Mouse (Mus musculus) limb, embryonic 10.5 days (tissue): ENCODE data around the gene Slc38a9. TPM values are rescaled to one million over a fixed set of nuclear protein-coding genes. Genes with fewer than 3 reads are reported as not detected.

Experiments
- DNase-seq: peaks from one replicate; pipeline ENCODE4 v3.0.0-alpha.2; 2017; ENCODE audit warnings: low spot score
- H3K27ac ChIP-seq: fragments of 300-500 bp; sonication (generic); 2 replicates; pipeline ENCODE4 v1.5.1; 2016; ENCODE audit warnings: mild to moderate bottlenecking
- H3K27me3 ChIP-seq: fragments of 300-500 bp; sonication (generic); 2 replicates; pipeline ENCODE4 v1.6.1; 2016; ENCODE audit warnings: low read depth, mild to moderate bottlenecking; ENCODE audit not compliant: poor library complexity, severe bottlenecking
- H3K36me3 ChIP-seq: fragments of 300-500 bp; sonication (generic); 2 replicates; pipeline ENCODE4 v1.6.1; 2016; ENCODE audit warnings: mild to moderate bottlenecking, moderate library complexity
- H3K4me1 ChIP-seq: fragments of 300-500 bp; sonication (generic); 2 replicates; pipeline ENCODE4 v1.6.1; 2016
- H3K4me3 ChIP-seq: fragments of 300-500 bp; sonication (generic); 2 replicates; pipeline ENCODE4 v1.5.1; 2016; ENCODE audit warnings: mild to moderate bottlenecking, moderate library complexity
- H3K9me3 ChIP-seq: fragments of 300-500 bp; sonication (generic); replicated peaks from 2 replicates; pipeline ENCODE4 v1.6.1; 2016; ENCODE audit warnings: mild to moderate bottlenecking
- WGBS: fragments of 180-500 bp; shearing (Covaris S2); methylation state at CpG from one replicate; pipeline ENCODE4 v1.1.7; 2016; 5-methylcytosine and 5-hydroxymethylcytosine counted together
- polyA plus RNA-seq: library from polyadenylated mRNA; unstranded; fragments of >200 nt; fragmentation: Nextera tagmentation; extraction: Ambion mirVana; gene quantifications from 2 replicates; pipeline ENCODE4 v1.2.1, GENCODE M21; 2016

The Slc38a9 gene
- polyA plus RNA-seq, 1 experiment from 2014 or later = 12.8 TPM

- Histone ChIP-seq H3K36me3 (no peaks in the 10 kb centered on the region), H3K4me3 (no peak overlapping the region), H3K27me3 (no peaks in the 10 kb centered on the region), H3K4me1 (peaks cover 10% of the 10 kb centered on the region), H3K27ac (no peak overlapping the region), H3K9me3 (no peaks in the 10 kb centered on the region)
- 45% methylated on average over 6 of the region's 6 CpGs for WGBS
- DNase-seq = no peak
Measured at GRCm38 (mm10) chr13:112740073-112740472, 79.5 kb downstream of the Slc38a9 start.

GRCm38 (mm10) chr13:112742076-112742830, 81.7 kb downstream of the Slc38a9 start:
- Histone ChIP-seq H3K9me3 (no peaks in the 10 kb centered on the region), H3K27me3 (no peaks in the 10 kb centered on the region), H3K27ac (no peak overlapping the region), H3K4me3 (no peak overlapping the region), H3K4me1 (peaks cover 7% of the 10 kb centered on the region), H3K36me3 (no peaks in the 10 kb centered on the region)
- WGBS = 73% methylated on average over 14 of the region's 14 CpGs
- DNase-seq = no peak

DNA sequence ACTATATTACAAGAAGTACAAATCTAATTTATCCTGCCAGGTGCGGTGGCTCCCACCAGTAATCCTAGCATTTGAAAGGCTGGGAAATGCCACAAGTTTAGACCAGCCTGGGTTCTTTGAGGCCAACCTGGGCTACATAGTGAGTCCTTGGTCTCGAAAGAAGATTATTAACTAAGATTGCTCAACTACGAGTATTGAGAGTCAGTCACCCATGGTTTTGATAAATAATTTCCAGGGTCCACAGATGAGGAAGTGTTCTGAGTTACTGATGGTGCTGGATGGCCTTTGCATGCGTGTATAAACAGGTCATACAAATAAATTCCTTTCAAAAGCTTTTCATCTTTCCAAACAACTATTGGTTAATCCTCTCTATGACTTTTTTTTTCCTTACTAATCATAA, 83.1 kb downstream of the Slc38a9 start:
- no peaks in the 10 kb centered on the region for H3K27me3 ChIP-seq
- no peaks in the 10 kb centered on the region for H3K36me3 ChIP-seq
- 90% methylated on average over 4 of the region's 4 CpGs for WGBS
- H3K9me3 ChIP-seq = no peaks in the 10 kb centered on the region
- H3K4me1 ChIP-seq = peaks cover 7% of the 10 kb centered on the region
- H3K27ac ChIP-seq = no peak overlapping the region
- DNase-seq = no peak
- no peak overlapping the region for H3K4me3 ChIP-seq

DNA sequence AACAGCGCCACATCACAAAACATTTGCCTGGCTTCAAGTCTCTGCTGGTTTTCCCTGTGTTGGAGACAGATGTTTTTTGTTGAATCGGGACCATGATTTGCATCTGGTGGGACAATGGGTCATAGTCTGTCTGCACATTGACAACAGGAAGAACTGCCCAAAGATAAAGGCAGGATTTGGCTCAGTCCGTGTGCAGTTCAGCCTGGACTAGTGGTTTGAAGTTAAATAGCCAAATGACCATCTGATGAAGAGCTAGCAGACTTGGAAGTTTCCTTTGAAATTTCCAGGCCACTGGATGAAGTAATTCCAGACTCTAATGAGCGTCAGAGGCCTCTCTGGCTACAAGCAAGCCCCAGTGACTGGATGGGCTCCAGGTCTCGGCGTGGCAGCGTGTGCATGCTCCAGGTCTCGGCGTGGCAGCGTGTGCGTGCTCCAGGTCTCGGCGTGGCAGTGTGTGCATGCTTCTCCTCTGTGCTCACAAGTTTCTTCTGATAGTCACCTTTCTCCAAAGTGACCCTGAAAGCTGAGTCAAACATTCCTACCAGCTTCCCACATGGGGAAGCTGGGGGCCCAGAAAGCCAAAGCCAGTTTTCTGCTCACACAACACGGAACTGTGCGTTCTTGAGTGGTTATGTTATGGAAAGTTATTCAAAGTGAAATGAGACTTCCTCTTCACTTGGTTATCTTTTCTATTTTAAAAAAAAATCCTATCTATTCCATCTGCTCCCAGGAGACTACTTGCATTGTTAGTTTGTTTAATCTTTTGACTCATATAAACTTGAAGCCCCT, 83.7 kb downstream of the Slc38a9 start:
- Histone ChIP-seq H3K27ac (no peak overlapping the region), H3K36me3 (no peaks in the 10 kb centered on the region), H3K27me3 (no peaks in the 10 kb centered on the region), H3K4me3 (no peak overlapping the region), H3K9me3 (no peaks in the 10 kb centered on the region), H3K4me1 (peaks cover 7% of the 10 kb centered on the region)
- no peak for DNase-seq
- WGBS = 86% methylated on average over 15 of the region's 15 CpGs

DNA sequence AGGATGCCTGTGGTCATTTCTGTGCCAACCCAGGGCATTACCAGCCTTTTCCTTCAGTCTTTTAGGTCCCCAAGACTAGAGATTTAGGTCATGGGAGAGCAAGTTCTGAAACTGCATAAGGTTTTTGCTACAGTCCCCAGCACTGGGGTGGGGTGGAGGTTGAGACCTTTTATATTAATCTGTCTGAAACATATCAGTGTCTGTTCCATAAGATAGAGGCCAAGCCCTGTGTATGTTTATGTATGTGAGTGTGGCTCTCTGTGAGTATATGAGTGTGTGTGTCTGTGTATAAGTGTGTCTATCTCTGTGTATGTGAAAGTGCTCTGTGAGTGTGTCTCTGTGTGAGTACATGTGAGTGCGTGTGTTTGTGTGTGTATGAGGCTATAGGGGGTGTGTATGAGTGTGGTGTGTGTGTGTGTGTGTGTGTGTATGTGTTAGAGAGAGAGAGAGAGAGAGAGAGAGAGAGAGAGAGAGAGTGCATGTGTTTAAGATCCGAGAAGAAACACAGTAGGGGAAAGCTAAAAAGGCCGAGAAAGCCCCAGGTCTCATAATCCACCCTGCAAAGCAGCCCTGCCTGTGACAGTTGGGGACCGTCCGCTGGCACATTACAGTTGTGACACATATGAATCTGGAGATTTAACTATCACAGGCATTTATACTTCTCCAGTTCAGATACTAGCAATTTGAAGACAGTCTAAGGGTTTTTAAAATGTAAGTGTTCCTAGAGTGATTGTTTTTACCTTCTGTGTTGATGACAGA, 85.6 kb downstream of the Slc38a9 start:
- Histone ChIP-seq H3K36me3 (no peaks in the 10 kb centered on the region), H3K27ac (no peak overlapping the region), H3K27me3 (no peaks in the 10 kb centered on the region), H3K4me1 (peaks cover 4% of the 10 kb centered on the region), H3K4me3 (no peak overlapping the region), H3K9me3 (no peaks in the 10 kb centered on the region)
- 85% methylated on average over 5 of the region's 5 CpGs for WGBS
- no peak for DNase-seq

DNA sequence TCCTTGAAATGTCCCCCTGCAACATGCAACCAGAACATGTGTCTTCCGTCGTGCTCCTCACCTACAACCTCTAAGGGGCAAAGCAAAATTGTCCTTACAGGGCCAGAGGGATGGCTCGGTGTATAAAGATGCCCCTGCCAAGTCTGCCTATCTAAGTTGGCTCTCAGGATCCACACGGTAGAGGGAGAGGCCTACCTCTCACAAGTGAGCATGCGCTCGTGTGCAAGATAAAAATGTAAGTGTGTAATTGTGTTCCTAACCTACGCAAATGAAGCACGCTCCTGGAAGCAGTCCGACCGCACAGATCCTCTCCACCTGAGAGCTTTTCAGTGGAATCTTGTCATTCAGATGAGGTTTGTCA, 86.1 kb downstream of the Slc38a9 start:
- Histone ChIP-seq H3K27me3 (no peaks in the 10 kb centered on the region), H3K36me3 (no peaks in the 10 kb centered on the region), H3K27ac (no peak overlapping the region), H3K4me3 (no peak overlapping the region), H3K4me1 (peaks cover 10% of the 10 kb centered on the region), H3K9me3 (no peaks in the 10 kb centered on the region)
- WGBS = 93% methylated on average over 10 of the region's 10 CpGs
- no peak for DNase-seq

DNA sequence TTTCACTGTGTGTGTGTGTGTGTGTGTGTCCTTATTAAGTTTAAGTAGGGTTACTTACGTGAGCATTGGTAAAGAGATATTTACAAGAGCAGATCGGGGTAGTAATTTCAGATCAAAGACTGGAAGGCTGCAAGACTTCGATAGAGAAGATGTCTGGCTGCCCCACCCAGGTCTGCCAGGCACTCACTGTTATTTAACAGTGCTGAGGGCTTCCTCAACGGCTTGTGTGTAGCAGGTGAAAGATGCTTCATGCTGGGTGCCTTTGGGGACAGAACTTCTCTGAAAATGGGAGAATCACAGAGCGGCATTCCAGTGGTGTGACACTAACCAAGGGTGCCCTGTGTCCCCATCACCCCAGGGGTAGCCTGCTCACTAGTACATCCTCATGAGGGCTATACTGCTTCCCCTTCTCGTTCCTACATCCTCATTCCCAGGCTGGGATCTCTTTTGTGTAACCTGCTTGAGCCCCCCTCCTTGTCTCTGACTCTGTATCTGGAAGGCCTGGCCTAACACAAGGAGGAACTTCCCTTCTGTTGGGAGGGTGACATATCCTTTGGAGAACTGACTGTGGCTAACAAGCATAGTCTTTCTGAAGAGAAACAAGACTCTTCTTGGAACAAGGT, 87.4 kb downstream of the Slc38a9 start:
- WGBS = 79% methylated on average over 6 of the region's 6 CpGs
- H3K4me1 ChIP-seq = peaks cover 20% of the 10 kb centered on the region
- DNase-seq = no peak
- H3K9me3 ChIP-seq = no peaks in the 10 kb centered on the region
- H3K4me3 ChIP-seq = no peak overlapping the region
- H3K27me3 ChIP-seq = no peaks in the 10 kb centered on the region
- H3K36me3 ChIP-seq = no peaks in the 10 kb centered on the region
- no peak overlapping the region for H3K27ac ChIP-seq

GRCm38 (mm10) chr13:112748808-112749510, 88.4 kb downstream of the Slc38a9 start:
- 84% methylated on average over 11 of the region's 11 CpGs for WGBS
- Histone ChIP-seq H3K9me3 (no peaks in the 10 kb centered on the region), H3K4me3 (no peak overlapping the region), H3K4me1 (peaks cover 28% of the 10 kb centered on the region), H3K27me3 (no peaks in the 10 kb centered on the region), H3K36me3 (no peaks in the 10 kb centered on the region), H3K27ac (no peak overlapping the region)
- no peak for DNase-seq

- Histone ChIP-seq H3K4me3 (no peak overlapping the region), H3K27ac (no peak overlapping the region), H3K27me3 (no peaks in the 10 kb centered on the region), H3K36me3 (no peaks in the 10 kb centered on the region), H3K9me3 (no peaks in the 10 kb centered on the region), H3K4me1 (peaks cover 34% of the 10 kb centered on the region)
- DNase-seq = no peak
- WGBS = 95% methylated on average over 2 of the region's 2 CpGs
Measured at GRCm38 (mm10) chr13:112749881-112750280, 89.3 kb downstream of the Slc38a9 start.

DNA sequence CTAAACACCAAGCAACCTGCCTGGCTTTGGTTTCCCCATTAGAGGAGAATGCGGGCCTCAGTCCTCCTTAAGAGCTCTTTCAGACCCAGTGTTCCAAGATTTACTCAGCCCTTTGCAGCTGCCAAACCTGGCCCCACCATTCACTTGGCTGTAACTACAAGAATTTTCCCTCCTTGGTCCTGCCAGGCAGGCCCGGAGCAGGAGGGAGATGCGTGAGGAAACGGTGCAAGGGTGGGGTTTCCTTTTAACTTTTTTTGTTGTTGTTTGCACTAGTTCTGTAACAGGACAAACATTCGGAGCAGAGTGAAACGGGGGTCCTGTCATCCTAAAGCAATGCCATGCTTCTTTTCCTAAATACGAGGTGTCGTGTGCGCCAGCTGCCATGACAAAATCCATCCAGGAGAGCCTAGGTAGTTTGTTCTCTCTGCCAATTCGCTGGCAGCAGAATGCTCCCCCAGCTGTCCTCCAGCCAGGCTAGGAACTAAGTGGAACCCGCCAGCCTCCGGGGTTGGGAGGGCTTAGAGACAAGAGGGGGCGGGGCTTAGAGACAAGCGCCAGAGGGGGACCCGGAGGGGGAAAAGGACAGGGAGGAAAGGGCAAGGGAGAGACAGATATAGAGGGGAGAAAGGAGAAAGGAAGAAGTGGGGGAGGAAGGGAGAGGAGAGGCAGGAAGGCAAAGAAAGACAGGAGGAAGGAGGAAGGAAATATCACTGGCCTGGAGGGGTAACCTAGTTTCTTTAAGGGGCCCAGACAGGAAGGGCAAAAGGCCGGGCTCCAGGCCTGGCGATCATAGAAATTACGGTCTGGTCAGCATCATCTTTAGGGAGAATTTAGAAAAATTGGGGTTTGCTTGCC, 91.1 kb downstream of the Slc38a9 start:
- peak; percentile 62 for DNase-seq
- 42% methylated on average over 18 of the region's 18 CpGs for WGBS
- Histone ChIP-seq H3K4me1 (peaks cover 47% of the 10 kb centered on the region), H3K9me3 (no peaks in the 10 kb centered on the region), H3K4me3 (peak overlapping the region; percentile 19), H3K27me3 (no peaks in the 10 kb centered on the region), H3K36me3 (no peaks in the 10 kb centered on the region), H3K27ac (peak overlapping the region; percentile 75)

GRCm38 (mm10) chr13:112752309-112752975, 91.9 kb downstream of the Slc38a9 start:
- H3K27ac ChIP-seq = peak overlapping the region; percentile 66
- H3K9me3 ChIP-seq = no peaks in the 10 kb centered on the region
- peaks cover 47% of the 10 kb centered on the region for H3K4me1 ChIP-seq
- H3K4me3 ChIP-seq = no peak overlapping the region
- no peak for DNase-seq
- H3K27me3 ChIP-seq = no peaks in the 10 kb centered on the region
- H3K36me3 ChIP-seq = no peaks in the 10 kb centered on the region
- 74% methylated on average over 11 of the region's 11 CpGs for WGBS
